Mouse (Mus musculus): ENCODE measurements around the gene Ppp1r9b.
"Not testable (repeated sequence)": the region's sequence is repeated elsewhere in the genome, so short reads cannot be mapped to it uniquely, and the experiment has no call there.

The Ppp1r9b gene

DNA sequence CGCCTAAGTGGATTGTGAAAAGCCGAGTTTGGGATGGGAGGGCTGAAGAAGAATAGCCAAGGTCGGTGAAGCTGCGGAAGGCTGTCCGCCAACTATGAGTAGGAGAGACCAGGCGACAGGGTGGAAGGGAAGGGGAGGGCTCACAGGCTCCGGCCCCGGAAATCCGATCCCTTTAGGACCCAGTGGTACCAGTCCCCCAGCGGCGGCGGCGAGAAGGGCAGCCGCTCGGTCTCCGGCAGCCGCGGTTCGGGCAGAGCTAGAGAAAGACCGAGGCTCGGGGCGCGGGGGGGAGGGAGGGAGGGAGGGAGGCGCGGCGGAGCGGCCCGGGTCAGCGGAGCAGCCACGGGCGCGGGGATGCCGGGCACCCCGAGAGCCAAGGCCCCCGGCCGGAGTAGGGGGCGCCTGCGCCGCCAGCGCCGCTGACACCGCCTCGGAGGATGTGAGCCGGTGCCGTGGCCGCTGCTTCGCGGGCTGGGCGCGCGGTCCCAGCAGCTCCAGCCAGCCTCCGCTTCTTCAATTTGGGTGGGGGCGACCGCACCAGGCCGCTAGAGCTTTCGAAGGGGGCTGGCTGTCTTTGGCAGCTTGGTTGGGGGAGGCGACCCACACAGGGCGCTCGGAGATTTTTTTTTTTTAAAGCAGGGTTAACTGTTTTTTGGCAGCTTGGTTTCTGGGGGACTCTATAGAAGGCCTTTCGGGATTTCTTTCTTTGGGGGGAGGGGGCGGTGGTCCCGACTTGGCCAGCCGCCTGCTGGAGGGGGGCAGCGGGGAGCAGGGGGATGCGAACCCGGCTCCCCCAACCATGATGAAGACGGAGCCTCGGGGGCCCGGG is at the start of gene Ppp1r9b:
Gene Ppp1r9b, plus strand, starts transcription at position 287 of the 829 bp plus-strand sequence.
- DNase-seq (ENCODE audit: low read depth, low spot score) = peak; percentile 74

DNA sequence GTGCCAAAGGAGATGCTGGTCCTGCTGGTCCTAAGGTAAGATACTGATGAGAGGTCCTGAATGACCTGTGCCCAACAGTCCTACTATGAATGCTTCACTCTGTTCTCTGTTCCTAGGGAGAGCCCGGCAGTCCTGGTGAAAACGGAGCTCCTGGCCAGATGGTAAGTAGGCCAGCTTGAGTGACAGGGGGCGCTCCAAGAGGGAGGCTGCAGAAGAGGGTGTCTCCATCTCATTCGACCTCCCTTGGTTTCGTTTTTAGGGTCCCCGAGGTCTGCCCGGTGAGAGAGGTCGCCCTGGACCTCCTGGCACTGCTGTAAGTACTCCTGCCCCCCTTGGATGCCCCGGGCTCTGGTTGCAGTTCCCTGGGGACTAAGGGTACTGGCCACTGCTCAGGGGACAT is 49.7 kb upstream of the Ppp1r9b start:
- DNase-seq (ENCODE audit: low read depth, low spot score) = no peak

DNA sequence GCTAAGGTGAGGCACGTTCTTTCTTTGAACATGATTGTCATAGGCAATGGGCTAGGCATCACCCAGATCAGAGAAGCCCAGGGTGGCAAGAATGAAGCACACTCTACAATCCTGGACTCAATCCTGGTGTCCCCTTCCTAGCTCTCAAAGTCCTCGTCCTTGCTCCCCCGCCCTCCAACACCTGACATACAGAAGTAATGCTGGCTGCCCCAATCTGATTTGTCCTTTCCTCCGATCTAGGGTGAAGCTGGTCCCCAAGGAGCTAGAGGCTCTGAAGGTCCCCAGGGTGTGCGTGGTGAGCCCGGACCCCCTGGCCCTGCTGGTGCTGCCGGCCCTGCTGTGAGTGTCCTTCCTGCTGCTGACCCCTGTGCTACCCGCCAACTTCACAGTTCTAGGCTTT is 49.1 kb upstream of the Ppp1r9b start:
- no peak for DNase-seq (ENCODE audit: low read depth, low spot score)

DNA sequence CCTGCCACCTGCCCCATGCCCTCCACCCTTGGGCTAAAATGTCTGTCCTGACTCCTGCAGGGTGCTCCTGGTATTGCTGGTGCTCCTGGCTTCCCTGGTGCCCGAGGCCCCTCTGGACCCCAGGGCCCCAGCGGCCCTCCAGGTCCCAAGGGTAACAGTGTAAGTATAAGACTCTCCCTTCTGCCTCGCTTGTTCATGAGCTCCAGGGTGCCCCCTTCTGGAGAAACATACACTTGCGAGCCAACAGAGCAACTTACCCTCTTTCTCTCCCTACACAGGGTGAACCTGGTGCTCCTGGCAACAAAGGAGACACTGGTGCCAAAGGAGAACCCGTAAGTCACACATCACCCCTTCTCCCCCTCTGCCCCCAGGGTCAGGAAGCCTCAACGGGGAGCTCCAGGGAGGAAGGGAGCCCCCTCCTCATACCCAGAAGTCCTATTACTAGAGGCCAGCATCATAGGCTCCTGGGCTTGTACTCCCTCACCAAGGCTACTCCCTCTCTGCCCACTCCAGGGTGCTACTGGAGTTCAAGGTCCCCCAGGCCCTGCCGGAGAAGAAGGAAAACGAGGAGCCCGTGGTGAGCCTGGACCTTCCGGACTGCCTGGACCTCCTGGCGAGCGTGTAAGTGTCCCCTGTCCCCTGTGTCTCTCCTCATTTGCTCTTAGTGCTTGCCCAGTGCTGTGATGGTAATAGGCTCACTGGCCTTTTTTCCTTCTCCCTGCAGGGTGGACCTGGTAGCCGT is 48.4 kb upstream of the Ppp1r9b start:
- DNase-seq (ENCODE audit: low read depth, low spot score) = no peak

DNA sequence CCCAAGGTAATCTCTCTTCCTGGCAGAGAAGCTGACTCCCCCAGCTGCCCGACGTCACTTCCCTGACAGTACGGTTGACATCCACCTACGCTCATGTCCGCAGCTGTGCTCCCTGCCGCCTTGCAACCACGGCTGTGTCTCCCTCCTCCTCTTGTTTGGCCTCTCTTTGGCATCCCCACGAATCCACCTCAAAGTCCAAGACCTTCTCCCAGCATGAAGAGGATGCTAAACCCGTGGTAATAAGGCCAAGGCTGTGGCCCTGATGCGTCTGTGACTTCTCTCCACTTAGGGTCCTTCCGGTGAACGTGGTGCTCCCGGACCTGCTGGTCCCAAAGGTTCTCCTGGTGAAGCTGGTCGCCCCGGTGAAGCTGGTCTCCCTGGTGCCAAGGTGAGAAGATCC is 47.8 kb upstream of the Ppp1r9b start:
- DNase-seq (ENCODE audit: low read depth, low spot score) = no peak

GRCm38 (mm10) chr11:94944295-94944694 is 46.5 kb upstream of the Ppp1r9b start:
- DNase-seq (ENCODE audit: low read depth, low spot score) = no peak

GRCm38 (mm10) chr11:94945236-94945635 is 45.6 kb upstream of the Ppp1r9b start:
- no peak for DNase-seq (ENCODE audit: low read depth, low spot score)

- no peak for DNase-seq (ENCODE audit: low read depth, low spot score)
These were observed 38.7 kb upstream of the Ppp1r9b start for GRCm38 (mm10) chr11:94952169-94952568.

DNA sequence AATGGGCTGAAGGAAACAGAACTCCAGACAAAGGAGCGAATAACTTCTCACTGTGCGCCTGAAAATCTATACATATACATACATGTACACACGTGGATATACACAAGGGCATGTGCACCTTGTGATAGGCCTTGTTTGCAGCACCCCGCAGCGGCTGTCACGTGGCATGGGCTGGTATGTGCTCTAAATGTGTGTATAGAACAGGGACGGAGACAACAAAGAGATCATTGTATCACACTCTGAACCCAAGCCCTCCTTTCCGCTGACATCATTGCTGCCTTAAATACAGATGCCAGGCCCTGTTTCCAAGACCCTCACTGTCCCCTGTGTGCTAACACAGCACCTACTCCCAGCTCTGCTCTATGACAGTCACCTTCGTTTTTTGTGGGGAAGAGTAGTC is 35.7 kb upstream of the Ppp1r9b start:
- no peak for DNase-seq (ENCODE audit: low read depth, low spot score)

DNA sequence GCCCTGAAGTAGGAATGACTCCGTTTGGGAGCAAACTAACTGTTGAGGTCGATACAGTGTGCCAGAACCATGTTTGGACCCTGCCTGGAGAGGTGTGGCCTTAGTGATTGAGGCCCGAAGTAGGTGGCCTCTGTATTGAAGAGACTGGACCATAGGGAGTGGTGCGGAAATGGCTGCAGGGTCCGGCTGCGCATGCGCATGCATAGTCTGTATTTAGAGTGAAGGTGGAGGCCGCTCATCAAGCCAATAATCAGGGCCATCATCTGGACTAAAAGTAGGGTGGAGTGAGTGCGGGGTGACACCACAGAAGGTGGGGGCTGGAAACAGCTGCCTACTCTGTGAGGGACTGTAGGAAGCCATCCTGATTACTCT is 33.2 kb upstream of the Ppp1r9b start:
- DNase-seq (ENCODE audit: low read depth, low spot score) = no peak

DNA sequence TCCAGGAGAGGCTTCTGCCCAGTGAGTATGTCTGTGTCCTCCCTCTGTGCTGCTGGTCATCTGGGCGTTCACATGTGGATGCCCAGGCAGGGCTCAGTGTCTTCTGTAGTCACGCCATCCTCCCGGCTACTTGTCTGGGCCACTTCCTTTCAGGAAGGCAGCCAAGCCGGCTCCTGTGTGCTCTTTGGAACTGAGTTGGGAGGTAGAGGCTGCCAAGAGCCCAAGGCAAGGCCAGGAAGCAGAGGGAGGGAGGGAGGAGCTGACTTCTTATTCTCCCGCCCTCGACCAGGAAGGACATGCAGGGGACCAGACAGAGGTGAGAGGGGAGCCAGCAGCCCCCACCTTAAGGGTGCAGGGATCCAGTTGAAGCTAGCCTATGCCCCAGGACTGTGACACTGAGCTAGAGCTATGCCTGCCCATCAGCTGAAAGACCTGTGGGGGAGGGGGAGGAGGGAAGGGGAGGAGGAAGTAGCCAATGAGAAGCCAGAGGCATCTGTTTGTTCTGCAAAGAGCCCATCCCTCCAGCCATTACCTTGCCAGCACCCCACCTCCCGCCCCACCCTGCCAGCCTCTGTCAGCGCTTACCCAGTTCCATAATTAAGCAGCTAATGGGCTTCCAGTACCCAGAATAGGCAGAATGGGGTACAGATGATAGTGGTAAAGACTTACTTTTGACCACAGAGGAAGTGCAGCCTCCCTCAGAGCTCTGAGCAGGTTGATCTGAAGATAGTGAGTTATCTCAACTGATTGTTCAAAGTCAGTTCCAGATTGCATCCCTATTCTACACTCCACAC is 32.6 kb upstream of the Ppp1r9b start:
- DNase-seq (ENCODE audit: low read depth, low spot score) = no peak

GRCm38 (mm10) chr11:94962534-94963101 is 28.2 kb upstream of the Ppp1r9b start:
- no peak for DNase-seq (ENCODE audit: low read depth, low spot score)

DNA sequence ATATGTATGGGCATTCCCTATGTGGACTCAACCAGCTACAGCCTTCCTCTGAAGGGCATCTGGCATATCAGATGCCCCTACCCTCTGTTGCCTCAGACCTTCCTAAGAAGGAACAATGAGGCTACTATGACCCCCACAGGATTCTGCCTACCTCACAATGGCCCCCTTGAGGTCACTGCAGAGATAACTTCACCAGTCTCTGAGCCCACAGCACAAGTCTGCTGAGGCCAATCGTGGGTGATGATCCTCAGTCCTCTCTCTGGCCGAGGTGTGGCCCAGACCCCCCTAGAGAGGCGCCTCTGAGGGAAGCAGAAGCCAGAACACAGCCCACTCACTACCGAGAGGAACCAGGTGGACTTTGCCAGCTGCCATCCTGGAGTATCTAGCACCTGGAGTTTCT is 23.4 kb upstream of the Ppp1r9b start, which contains the start of gene Hils1:
Gene Hils1, plus strand, starts transcription at position 175 of the 400 bp plus-strand sequence.
- DNase-seq (ENCODE audit: low read depth, low spot score) = no peak

DNA sequence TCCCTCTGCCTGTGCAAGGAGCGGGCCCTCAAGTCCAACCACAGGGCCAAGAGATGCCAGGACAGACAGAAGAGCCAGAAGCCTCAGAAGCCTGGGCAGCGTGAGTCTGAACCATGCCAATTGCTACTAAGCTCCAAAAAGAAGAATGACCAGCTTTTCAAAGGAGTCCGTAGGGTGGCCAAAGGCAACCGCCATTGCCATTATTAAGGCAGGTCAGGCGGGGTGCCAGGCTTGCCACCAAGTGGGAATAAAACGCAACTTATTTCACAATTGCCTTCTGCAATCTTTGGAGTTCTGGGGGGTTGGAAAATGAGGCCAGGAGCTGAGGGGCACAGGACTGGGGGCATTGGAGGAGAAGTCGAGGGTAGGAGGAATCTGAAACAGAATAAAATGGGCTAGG is 22.6 kb upstream of the Ppp1r9b start:
- DNase-seq (ENCODE audit: low read depth, low spot score) = no peak

GRCm38 (mm10) chr11:94969709-94970108 is 21.1 kb upstream of the Ppp1r9b start:
- DNase-seq (ENCODE audit: low read depth, low spot score) = not testable (repeated sequence)

GRCm38 (mm10) chr11:94970210-94970943 is 20.5 kb upstream of the Ppp1r9b start:
- DNase-seq (ENCODE audit: low read depth, low spot score) = no peak

- DNase-seq (ENCODE audit: low read depth, low spot score) = no peak
These were observed 18.8 kb upstream of the Ppp1r9b start for GRCm38 (mm10) chr11:94971895-94972615.

GRCm38 (mm10) chr11:94972887-94973286 is 17.9 kb upstream of the Ppp1r9b start:
- DNase-seq (ENCODE audit: low read depth, low spot score) = no peak

GRCm38 (mm10) chr11:94973313-94973712 is 17.5 kb upstream of the Ppp1r9b start:
- DNase-seq (ENCODE audit: low read depth, low spot score) = no peak

- no peak for DNase-seq (ENCODE audit: low read depth, low spot score)
These were observed 15.9 kb upstream of the Ppp1r9b start for GRCm38 (mm10) chr11:94974951-94975350.

Measured in retina, adult 2 months (tissue).